ENCODE assay signal across 25 mouse cellular contexts in genomic region chr13:4296991-4297390, GRCm38 (mm10). TPM values are rescaled to one million over a fixed set of nuclear protein-coding genes. Genes with fewer than 3 reads are reported as not detected.
"Had no signal": no experiment of that assay in that cellular context is flagged by ENCODE, and none has a peak within 500 bp of the region (broad histone marks: within the 10 kb centered on the region; RNA-seq: fewer than 3 reads in every experiment).

No protein-coding gene starts in this region.

- ATAC-seq: hindbrain, postnatal 0 days; intestine, embryonic 16.5 days had no signal

- DNase-seq: gastrocnemius, adult 2 months; gastrocnemius, postnatal 10 days; gastrocnemius, postnatal 25 days; heart, adult 18-20 months; heart, postnatal 14 days; heart, postnatal 36 days; kidney, adult 11 months; kidney, adult 2 months; kidney, adult 9 months; kidney, postnatal 14 days; kidney, postnatal 36 days; layer of hippocampus, adult 9-11 months; layer of hippocampus, postnatal 36 days; liver; liver, embryonic 13.5 days had no signal

RNA-seq across cellular contexts. Expression of gene Akr1c12, which starts 17.8 kb away (rescaled TPM):
- total RNA-seq: gastrocnemius, adult 2 months; gastrocnemius, postnatal 10 days; gastrocnemius, postnatal 25 days; gastrocnemius, postnatal 4 days; heart, adult 18-20 months; heart, adult 8-10 months; heart, postnatal 14 days; heart, postnatal 36 days; hindbrain, postnatal 0 days; layer of hippocampus, adult 18-20 months; layer of hippocampus, adult 8-10 months; layer of hippocampus, postnatal 14 days; layer of hippocampus, postnatal 36 days; left cerebral cortex, adult 18-20 months; left cerebral cortex, postnatal 14 days; left cerebral cortex, postnatal 36 days had no signal
